Mouse (Mus musculus) forebrain, embryonic 11.5 days (tissue): ENCODE results near the gene Aqp1. TPM values are rescaled to one million over a fixed set of nuclear protein-coding genes. Genes with fewer than 3 reads are reported as not detected.

Source experiments
- ATAC-seq: fragments of 200-750 bp; cut with Nextera tagmentation; replicated peaks from 2 replicates; pipeline ENCODE4 v1.8.0; 2017; ENCODE audit warnings: moderate TSS enrichment; ENCODE audit not compliant: low FRiP score
- DNase-seq: peaks from one replicate; pipeline ENCODE4 v3.0.0-alpha.2; 2017; ENCODE audit warnings: low spot score
- H3K27ac ChIP-seq: fragments of 300-500 bp; sonication (generic); 2 replicates; pipeline ENCODE4 v1.5.1; 2014; ENCODE audit warnings: low read depth, low read length
- H3K27me3 ChIP-seq: fragments of 300-500 bp; sonication (generic); 2 replicates; pipeline ENCODE4 v1.6.1; 2014; ENCODE audit warnings: mild to moderate bottlenecking, low read length, mixed read lengths; ENCODE audit not compliant: control insufficient read depth, insufficient read depth
- H3K36me3 ChIP-seq: fragments of 300-500 bp; sonication (generic); 2 replicates; pipeline ENCODE4 v1.6.1; 2014; ENCODE audit warnings: mild to moderate bottlenecking, low read length, moderate library complexity, mixed read lengths; ENCODE audit not compliant: control insufficient read depth, insufficient read depth
- H3K4me1 ChIP-seq: fragments of 300-500 bp; sonication (generic); replicated peaks from 2 replicates; pipeline ENCODE4 v1.6.1; 2014; ENCODE audit warnings: low read length, mixed read lengths; ENCODE audit not compliant: control insufficient read depth, insufficient read depth
- H3K4me2 ChIP-seq: fragments of 300-500 bp; sonication (generic); 2 replicates; pipeline ENCODE4 v1.6.1; 2014; ENCODE audit warnings: low read depth, mild to moderate bottlenecking, low read length, moderate library complexity, mixed read lengths; ENCODE audit not compliant: severe bottlenecking
- H3K4me3 ChIP-seq: fragments of 300-500 bp; sonication (generic); 2 replicates; pipeline ENCODE4 v1.5.1; 2014; ENCODE audit warnings: low read depth, low read length
- H3K9ac ChIP-seq: fragments of 300-500 bp; sonication (generic); 2 replicates; pipeline ENCODE4 v1.6.1; 2014; ENCODE audit warnings: low read length
- H3K9me3 ChIP-seq: fragments of 300-500 bp; sonication (generic); 2 replicates; pipeline ENCODE4 v1.6.1; 2016; ENCODE audit warnings: low read length, mixed read lengths; ENCODE audit not compliant: control insufficient read depth
- WGBS: fragments of 180-500 bp; shearing (Covaris S2); extraction: QIAGEN DNeasy Blood & Tissue Kit; methylation state at CpG from one replicate; pipeline ENCODE4 v1.1.7; 2014; 5-methylcytosine and 5-hydroxymethylcytosine counted together
- polyA plus RNA-seq: library from polyadenylated mRNA; unstranded; fragments of >200 nt; fragmentation: Nextera tagmentation; extraction: Ambion mirVana; gene quantifications from 2 replicates; pipeline ENCODE4 v1.2.1, GENCODE M21; 2014

Aqp1 gene
- polyA plus RNA-seq, 1 experiment from 2014 or later, result 0.61 TPM

GRCm38 (mm10) chr6:55381966-55382365 lies 45.7 kb downstream of the Aqp1 start:
- no peaks in the 10 kb centered on the region for H3K27me3 ChIP-seq
- H3K36me3 ChIP-seq, result no peaks in the 10 kb centered on the region
- H3K4me3 ChIP-seq, result no peak overlapping the region
- DNase-seq (no peak), ATAC-seq (no peak)
- H3K9me3 ChIP-seq, result no peaks in the 10 kb centered on the region
- no peak overlapping the region for H3K4me2 ChIP-seq
- H3K9ac ChIP-seq, result no peak overlapping the region
- no peaks in the 10 kb centered on the region for H3K4me1 ChIP-seq
- 79% methylated on average over 4 of the region's 4 CpGs for WGBS
- no peak overlapping the region for H3K27ac ChIP-seq

GRCm38 (mm10) chr6:55383897-55384296 lies 47.7 kb downstream of the Aqp1 start:
- H3K4me2 ChIP-seq, result no peak overlapping the region
- peak; percentile 70 for DNase-seq
- no peak for ATAC-seq
- H3K4me1 ChIP-seq, result no peaks in the 10 kb centered on the region
- H3K27ac ChIP-seq, result no peak overlapping the region
- no peaks in the 10 kb centered on the region for H3K36me3 ChIP-seq
- no peak overlapping the region for H3K9ac ChIP-seq
- H3K27me3 ChIP-seq, result no peaks in the 10 kb centered on the region
- no peak overlapping the region for H3K4me3 ChIP-seq
- 42% methylated on average over 1 of the region's 1 CpGs for WGBS
- H3K9me3 ChIP-seq, result no peaks in the 10 kb centered on the region

GRCm38 (mm10) chr6:55384356-55384951 lies 48.2 kb downstream of the Aqp1 start:
- no peak for ATAC-seq
- H3K9me3 ChIP-seq, result no peaks in the 10 kb centered on the region
- H3K36me3 ChIP-seq, result no peaks in the 10 kb centered on the region
- 72% methylated on average over 5 of the region's 5 CpGs for WGBS
- no peak overlapping the region for H3K27ac ChIP-seq
- no peak for DNase-seq
- no peak overlapping the region for H3K9ac ChIP-seq
- H3K27me3 ChIP-seq, result no peaks in the 10 kb centered on the region
- no peak overlapping the region for H3K4me2 ChIP-seq
- H3K4me3 ChIP-seq, result no peak overlapping the region
- H3K4me1 ChIP-seq, result no peaks in the 10 kb centered on the region

- Histone ChIP-seq H3K4me1 (no peaks in the 10 kb centered on the region), H3K4me2 (no peak overlapping the region), H3K9ac (no peak overlapping the region), H3K36me3 (no peaks in the 10 kb centered on the region), H3K4me3 (no peak overlapping the region), H3K27ac (no peak overlapping the region), H3K9me3 (no peaks in the 10 kb centered on the region), H3K27me3 (no peaks in the 10 kb centered on the region)
- 55% methylated on average over 12 of the region's 12 CpGs for WGBS
- DNase-seq (peak; percentile 53), ATAC-seq (peak; percentile 31; the same call in 1 of the 2 replicates)
Measured at GRCm38 (mm10) chr6:55388546-55389169, 52.4 kb downstream of the Aqp1 start.

- no peak overlapping the region for H3K4me3 ChIP-seq
- H3K9ac ChIP-seq, result no peak overlapping the region
- DNase-seq, result no peak
- H3K27ac ChIP-seq, result no peak overlapping the region
- no peaks in the 10 kb centered on the region for H3K4me1 ChIP-seq
- WGBS, result 64% methylated on average over 5 of the region's 5 CpGs
- H3K4me2 ChIP-seq, result no peak overlapping the region
- no peak for ATAC-seq
- no peaks in the 10 kb centered on the region for H3K27me3 ChIP-seq
- H3K9me3 ChIP-seq, result no peaks in the 10 kb centered on the region
- no peaks in the 10 kb centered on the region for H3K36me3 ChIP-seq
Measured at GRCm38 (mm10) chr6:55389321-55389720, 53.1 kb downstream of the Aqp1 start.

- H3K4me3 ChIP-seq, result no peak overlapping the region
- no peaks in the 10 kb centered on the region for H3K4me1 ChIP-seq
- no peak overlapping the region for H3K9ac ChIP-seq
- H3K9me3 ChIP-seq, result no peaks in the 10 kb centered on the region
- no peaks in the 10 kb centered on the region for H3K27me3 ChIP-seq
- H3K36me3 ChIP-seq, result no peaks in the 10 kb centered on the region
- H3K4me2 ChIP-seq, result no peak overlapping the region
- no peak for DNase-seq
- WGBS, result 65% methylated on average over 4 of the region's 4 CpGs
- H3K27ac ChIP-seq, result no peak overlapping the region
- no peak for ATAC-seq
Measured at GRCm38 (mm10) chr6:55391814-55392213, 55.6 kb downstream of the Aqp1 start.

- no peak overlapping the region for H3K9ac ChIP-seq
- ATAC-seq, result peak; percentile 57
- no peak overlapping the region for H3K4me3 ChIP-seq
- DNase-seq, result peak; percentile 86
- no peak overlapping the region for H3K4me2 ChIP-seq
- H3K27me3 ChIP-seq, result no peaks in the 10 kb centered on the region
- 17% methylated on average over 4 of the region's 4 CpGs for WGBS
- no peaks in the 10 kb centered on the region for H3K36me3 ChIP-seq
- no peak overlapping the region for H3K27ac ChIP-seq
- H3K4me1 ChIP-seq, result no peaks in the 10 kb centered on the region
- H3K9me3 ChIP-seq, result no peaks in the 10 kb centered on the region
Measured at GRCm38 (mm10) chr6:55392453-55392852, 56.2 kb downstream of the Aqp1 start.

- H3K27me3 ChIP-seq, result no peaks in the 10 kb centered on the region
- H3K4me3 ChIP-seq, result no peak overlapping the region
- H3K36me3 ChIP-seq, result no peaks in the 10 kb centered on the region
- no peak for DNase-seq
- no peaks in the 10 kb centered on the region for H3K4me1 ChIP-seq
- ATAC-seq, result no peak
- H3K9ac ChIP-seq, result no peak overlapping the region
- H3K27ac ChIP-seq, result no peak overlapping the region
- H3K4me2 ChIP-seq, result no peak overlapping the region
- WGBS, result 74% methylated on average over 10 of the region's 10 CpGs
- H3K9me3 ChIP-seq, result no peaks in the 10 kb centered on the region
Measured at GRCm38 (mm10) chr6:55394854-55395253, 58.6 kb downstream of the Aqp1 start.

GRCm38 (mm10) chr6:55396176-55396575 lies 59.9 kb downstream of the Aqp1 start:
- no peak for ATAC-seq
- H3K4me2 ChIP-seq, result no peak overlapping the region
- H3K4me1 ChIP-seq, result no peaks in the 10 kb centered on the region
- no peak overlapping the region for H3K27ac ChIP-seq
- H3K36me3 ChIP-seq, result no peaks in the 10 kb centered on the region
- no peak overlapping the region for H3K9ac ChIP-seq
- 60% methylated on average over 3 of the region's 3 CpGs for WGBS
- no peak overlapping the region for H3K4me3 ChIP-seq
- H3K27me3 ChIP-seq, result no peaks in the 10 kb centered on the region
- no peak for DNase-seq
- no peaks in the 10 kb centered on the region for H3K9me3 ChIP-seq
